Mouse (Mus musculus) forelimb bud, embryonic 11.5 days (tissue): ENCODE measurements around the gene Fcna.

Experiments used
- DNase-seq: peaks from one replicate; pipeline ENCODE4 v3.0.0-alpha.2; 2012; ENCODE audit warnings: low read depth, low spot score

Fcna gene

GRCm38 (mm10) chr2:25578796-25579736, 48.8 kb downstream of the Fcna start:
- DNase-seq = no peak

GRCm38 (mm10) chr2:25577951-25578795, 49.7 kb downstream of the Fcna start:
- DNase-seq = no peak

- DNase-seq = no peak
Measured at GRCm38 (mm10) chr2:25576965-25577891, 50.6 kb downstream of the Fcna start.

GRCm38 (mm10) chr2:25576028-25576850, 51.6 kb downstream of the Fcna start:
- no peak for DNase-seq

- no peak for DNase-seq
Measured at GRCm38 (mm10) chr2:25575432-25576027, 52.3 kb downstream of the Fcna start.
